Mouse (Mus musculus) testis, adult 2 months (tissue): ENCODE data around the gene Dlg2.

Experiments
- CTCF ChIP-seq: fragments of 200-500 bp; IDR thresholded peaks from 2 replicates; pipeline ENCODE4 v1.5.1; 2012; ENCODE audit warnings: low read depth, mild to moderate bottlenecking, inconsistent platforms, low read length, moderate library complexity; ENCODE audit not compliant: control insufficient read depth, insufficient read depth, insufficient replicate concordance
- POLR2A ChIP-seq: fragments of 200-500 bp; IDR thresholded peaks from 2 replicates; pipeline ENCODE4 v1.6.1; 2012; ENCODE audit warnings: low read depth, mild to moderate bottlenecking, inconsistent platforms, low read length, moderate library complexity; ENCODE audit not compliant: control insufficient read depth

GRCm38 (mm10) chr7:90703163-90703852 is 226.8 kb downstream of the Dlg2 start:
- TF ChIP-seq CTCF (no peak), POLR2A (no peak)
